Mouse (Mus musculus): ENCODE data around the gene Gpr35.

GRCm38 (mm10) chr1:92958999-92959398 lies 8.3 kb downstream of the Gpr35 start:
- no peak for TF ChIP-seq CTCF (IDR thresholded peaks at IDR 0.05; ENCODE audit: low read depth)
- TF ChIP-seq EP300 (optimal IDR thresholded peaks at IDR 0.05) = no peak
